Mouse (Mus musculus): ENCODE data around the gene Cdc6. TPM values are rescaled to one million over a fixed set of nuclear protein-coding genes. Genes with fewer than 3 reads are reported as not detected.
A peak's percentile ranks its signal among the peaks of the same experiment; 100 is the strongest.
"Not testable (repeated sequence)": the region's sequence is repeated elsewhere in the genome, so short reads cannot be mapped to it uniquely, and the experiment has no call there.

Cdc6 gene
- total and polyA plus RNA-seq, 3 experiments = 56.9 to 104 (median 69.4) TPM

- Histone ChIP-seq H3K79me2 (ENCODE audit: control insufficient read depth, insufficient read depth, low read length, poor library complexity) (no peaks in the 10 kb centered on the region; the same call in 1 of the 2 replicates), H3K9me3 (replicated peaks; ENCODE audit: insufficient read depth, low read length) (no peaks in the 10 kb centered on the region), H3K4me3 (ENCODE audit: control insufficient read depth in 1 of 2, insufficient read depth in 1 of 2, low read depth in 2 of 2, low read length in 2 of 2) (no peak overlapping the region), H3K36me3 (ENCODE audit: control insufficient read depth in 1 of 2, insufficient read depth in 2 of 2, low read length in 2 of 2) (no peaks in the 10 kb centered on the region), H3K27ac (ENCODE audit: control insufficient read depth, low read depth, low read length) (no peak overlapping the region), H3K27me3 (ENCODE audit: control insufficient read depth in 1 of 2, insufficient read depth in 2 of 2, low read length in 2 of 2) (no peaks in the 10 kb centered on the region), H3K4me1 (ENCODE audit: control insufficient read depth in 1 of 2, insufficient read depth in 2 of 2, low read length in 2 of 2) (peaks cover 6 to 13% of the 10 kb centered on the region in 2 experiments; a peak in 3 of 4 replicates), H3K9ac (ENCODE audit: control insufficient read depth, low read depth, low read length, poor library complexity, severe bottlenecking) (no peak overlapping the region)
- DNase-seq (ENCODE audit: low read depth, low spot score) = no peak
- TF ChIP-seq UBTF (IDR thresholded peaks at IDR 0.05; ENCODE audit: borderline replicate concordance, insufficient read depth, low read depth, low read length) = no peak
Observed at GRCm38 (mm10) chr11:98932293-98933091, 24.9 kb downstream of the Cdc6 start.

- Histone ChIP-seq H3K36me3 (ENCODE audit: control insufficient read depth in 1 of 2, insufficient read depth in 2 of 2, low read length in 2 of 2) (no peaks in the 10 kb centered on the region), H3K79me2 (ENCODE audit: control insufficient read depth, insufficient read depth, low read length, poor library complexity) (peaks cover 5% of the 10 kb centered on the region; the same call in 1 of the 2 replicates), H3K9ac (ENCODE audit: control insufficient read depth, low read depth, low read length, poor library complexity, severe bottlenecking) (no peak overlapping the region), H3K27ac (ENCODE audit: control insufficient read depth, low read depth, low read length) (no peak overlapping the region), H3K4me1 (ENCODE audit: control insufficient read depth in 1 of 2, insufficient read depth in 2 of 2, low read length in 2 of 2) (peaks cover 8 to 17% of the 10 kb centered on the region in 2 experiments; a peak in 3 of 4 replicates), H3K9me3 (replicated peaks; ENCODE audit: insufficient read depth, low read length) (no peaks in the 10 kb centered on the region), H3K4me3 (ENCODE audit: control insufficient read depth in 1 of 2, insufficient read depth in 1 of 2, low read depth in 2 of 2, low read length in 2 of 2) (no peak overlapping the region), H3K27me3 (ENCODE audit: control insufficient read depth in 1 of 2, insufficient read depth in 2 of 2, low read length in 2 of 2) (no peaks in the 10 kb centered on the region)
- TF ChIP-seq ZC3H11A (IDR thresholded peaks at IDR 0.05; ENCODE audit: low read depth, low read length) (peak; percentile 23; the same call in 1 of the 2 replicates), ZKSCAN1 (IDR thresholded peaks at IDR 0.05; ENCODE audit: low read depth, low read length) (no peak), CTCF (IDR thresholded peaks at IDR 0.05 in 2 of 3, conservative IDR thresholded peaks at IDR 0.05 in 1 of 3; ENCODE audit: control insufficient read depth in 1 of 3, insufficient read depth in 1 of 3, low read depth in 2 of 3, low read length in 3 of 3, poor library complexity in 1 of 3, severe bottlenecking in 1 of 3) (peak; percentile 21 to 56 (median 53); a peak in 5 of 6 replicates), RAD21 (IDR thresholded peaks at IDR 0.05; ENCODE audit: low read depth, low read length) (peak; percentile 26), SMC3 (IDR thresholded peaks at IDR 0.05; ENCODE audit: low read depth, low read length) (peak; percentile 67), NRF1 (IDR thresholded peaks at IDR 0.05; ENCODE audit: insufficient read depth, low read depth, low read length, poor library complexity, severe bottlenecking) (no peak), CHD1 (IDR thresholded peaks at IDR 0.05; ENCODE audit: low read depth, low read length) (no peak), E2F4 (IDR thresholded peaks at IDR 0.05; ENCODE audit: borderline replicate concordance, low read depth, low read length) (no peak), ELF1 (IDR thresholded peaks at IDR 0.05; ENCODE audit: low read depth, low read length) (no peak), RCOR1 (IDR thresholded peaks at IDR 0.05; ENCODE audit: low read depth, low read length) (no peak)
- peak; percentile 58 for DNase-seq (ENCODE audit: low read depth, low spot score)
Observed at GRCm38 (mm10) chr11:98933151-98933550, 25.6 kb downstream of the Cdc6 start.

GRCm38 (mm10) chr11:98933847-98934246 is 26.2 kb downstream of the Cdc6 start:
- not testable (repeated sequence) for H3K9me3 ChIP-seq (replicated peaks; ENCODE audit: insufficient read depth, low read length); H3K4me3 ChIP-seq (ENCODE audit: control insufficient read depth in 1 of 2, insufficient read depth in 1 of 2, low read depth in 2 of 2, low read length in 2 of 2); H3K27me3 ChIP-seq (ENCODE audit: control insufficient read depth in 1 of 2, insufficient read depth in 2 of 2, low read length in 2 of 2); H3K36me3 ChIP-seq (ENCODE audit: control insufficient read depth in 1 of 2, insufficient read depth in 2 of 2, low read length in 2 of 2); H3K79me2 ChIP-seq (ENCODE audit: control insufficient read depth, insufficient read depth, low read length, poor library complexity); DNase-seq (ENCODE audit: low read depth, low spot score); H3K27ac ChIP-seq (ENCODE audit: control insufficient read depth, low read depth, low read length); H3K9ac ChIP-seq (ENCODE audit: control insufficient read depth, low read depth, low read length, poor library complexity, severe bottlenecking)
- H3K4me1 ChIP-seq (ENCODE audit: control insufficient read depth in 1 of 2, insufficient read depth in 2 of 2, low read length in 2 of 2) = peaks cover 11 to 24% of the 10 kb centered on the region in 2 experiments; a peak in 3 of 4 replicates

All from MEL (cell line).